Mouse (Mus musculus): ENCODE measurements around the gene Glod4.

- TF ChIP-seq CTCF (IDR thresholded peaks at IDR 0.05; ENCODE audit: low read depth) (no peak), EP300 (optimal IDR thresholded peaks at IDR 0.05) (no peak)
These were observed 24.0 kb upstream of the Glod4 start for GRCm38 (mm10) chr11:76267550-76267949.
